Mouse (Mus musculus) 3T3-L1 (cell line): ENCODE data around the gene Lpar1.

Experiments
- DNase-seq: peaks from one replicate; pipeline ENCODE4 v3.0.0-alpha.2; 2015; ENCODE audit warnings: low read depth, low spot score

The Lpar1 gene

DNA sequence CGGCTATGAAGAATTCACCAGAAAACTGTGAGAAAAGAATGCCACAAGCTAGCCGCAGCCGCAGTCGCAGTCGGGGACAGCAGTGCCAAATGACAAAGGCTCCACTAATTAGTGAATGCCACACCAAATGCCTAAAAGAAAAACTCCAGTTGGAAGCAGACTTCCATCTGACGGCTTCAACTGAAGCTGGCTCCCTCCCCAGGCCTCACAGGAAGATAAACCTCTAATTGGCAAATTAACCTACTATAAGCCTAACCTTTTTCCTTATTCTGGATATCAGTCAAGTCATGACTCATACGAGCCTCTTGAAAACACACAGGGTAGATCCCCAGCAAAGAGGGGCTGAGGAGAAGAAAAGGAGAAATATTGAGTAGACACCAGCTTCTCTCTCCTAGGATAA is 44.9 kb downstream of the Lpar1 start:
- DNase-seq, result peak; percentile 19

- no peak for DNase-seq
Measured at GRCm38 (mm10) chr4:58507536-58507935, 46.2 kb downstream of the Lpar1 start.

DNA sequence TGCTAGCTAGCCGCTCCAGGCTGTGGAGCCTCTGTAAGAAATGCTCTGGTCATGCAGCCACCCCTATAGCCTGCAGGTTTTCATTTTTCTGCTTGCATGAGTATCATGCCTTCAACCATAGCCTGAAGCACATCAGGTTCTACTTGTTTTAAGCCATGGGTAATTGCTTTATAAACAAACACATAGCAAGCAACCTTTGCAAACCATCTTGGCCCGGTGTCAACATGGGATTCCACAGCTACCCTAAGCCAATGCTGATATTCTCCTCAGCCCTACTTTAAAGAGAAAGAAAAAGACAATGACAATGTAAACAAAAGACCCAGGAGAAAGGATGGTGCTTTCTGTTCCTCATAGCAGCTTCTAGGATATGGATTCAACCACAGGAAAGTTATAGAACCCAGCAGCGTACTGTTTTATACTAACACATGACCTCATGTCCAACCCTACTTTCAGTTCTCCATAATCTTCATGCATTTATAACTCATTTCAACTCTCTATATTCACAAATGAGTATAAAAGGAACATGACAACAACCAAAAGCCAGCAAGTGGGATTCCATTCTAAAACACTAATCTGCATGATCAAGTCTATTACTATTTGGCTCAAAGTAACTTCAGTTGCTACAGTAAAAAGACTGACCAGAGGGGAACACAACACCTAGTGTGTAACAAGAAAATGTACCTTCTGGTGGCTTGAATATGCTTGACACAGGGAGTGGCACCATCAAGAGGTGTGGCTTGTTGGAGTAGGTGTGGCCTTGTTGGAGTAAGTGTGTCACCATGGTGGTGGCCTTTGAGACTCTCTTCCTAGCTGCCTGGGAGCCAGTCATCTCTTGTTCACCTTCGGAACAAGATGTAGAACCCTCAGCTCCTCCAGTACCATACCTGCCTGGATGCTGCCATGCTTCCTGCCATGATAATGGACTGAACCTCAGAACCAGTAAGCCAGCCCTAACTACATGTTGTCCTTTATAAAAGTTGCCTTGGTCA is 46.9 kb downstream of the Lpar1 start:
- DNase-seq, result peak; percentile 30

DNA sequence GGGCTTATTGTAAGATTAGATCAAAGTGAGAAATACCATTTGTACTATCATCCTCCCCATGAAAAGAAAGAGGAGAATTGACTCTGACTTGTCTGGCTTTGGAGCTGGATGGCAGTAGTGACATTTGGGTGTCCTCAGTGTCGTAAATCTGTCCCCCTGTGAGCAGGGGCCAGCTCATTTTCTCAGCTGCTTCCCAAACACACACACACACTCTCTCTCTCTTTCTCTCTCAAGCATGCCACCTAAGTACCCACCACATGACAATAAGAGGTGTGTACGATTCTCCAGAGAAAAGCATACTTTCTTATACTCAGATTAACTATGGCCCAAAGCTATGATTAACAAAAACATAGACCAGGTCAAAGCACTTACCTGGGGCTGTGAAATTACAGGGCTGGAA is 49.4 kb downstream of the Lpar1 start:
- no peak for DNase-seq

- DNase-seq, result no peak
Measured at GRCm38 (mm10) chr4:58501012-58501777, 52.5 kb downstream of the Lpar1 start.

- peak; percentile 45 for DNase-seq
Measured at GRCm38 (mm10) chr4:58499831-58500230, 53.9 kb downstream of the Lpar1 start.

GRCm38 (mm10) chr4:58499241-58499640 is 54.5 kb downstream of the Lpar1 start:
- no peak for DNase-seq

DNA sequence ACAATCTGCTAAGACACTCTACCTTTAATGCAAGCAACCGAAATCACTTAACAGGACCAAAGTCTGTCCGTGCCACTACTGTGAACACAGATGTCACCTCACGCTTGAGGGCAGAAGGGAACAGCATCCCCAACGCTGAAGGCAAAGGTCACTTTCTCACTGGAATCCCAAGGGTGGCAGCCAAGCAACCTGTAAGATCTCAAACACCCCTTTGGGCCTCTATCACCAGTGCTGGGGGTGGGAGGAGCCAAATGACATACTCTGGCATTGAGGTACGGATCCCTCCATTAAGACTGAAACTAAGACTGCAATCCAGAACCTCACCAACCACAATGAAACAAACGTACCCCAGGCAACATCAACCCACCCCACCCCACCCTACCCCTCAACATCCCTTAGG is 55.0 kb downstream of the Lpar1 start:
- DNase-seq, result no peak

DNA sequence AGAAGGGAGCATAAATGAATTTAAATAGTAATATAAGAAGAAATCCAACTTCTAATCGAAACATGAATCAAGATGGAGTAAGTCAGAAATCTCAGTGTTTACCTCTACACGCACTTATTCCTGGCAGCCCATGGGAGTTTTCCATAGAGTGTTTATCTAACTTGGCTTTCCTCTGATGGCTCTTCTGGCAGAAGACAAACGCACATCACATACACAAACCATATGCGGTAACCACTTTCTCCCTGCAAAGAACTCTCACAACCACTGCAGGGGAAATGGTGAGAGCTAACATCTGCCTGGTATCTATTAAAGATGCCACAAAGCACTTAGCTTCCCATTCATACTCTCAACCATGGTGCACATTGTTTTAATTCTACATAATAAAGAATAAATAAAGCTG is 56.4 kb downstream of the Lpar1 start:
- no peak for DNase-seq

- DNase-seq, result no peak
Measured at GRCm38 (mm10) chr4:58496743-58497142, 57.0 kb downstream of the Lpar1 start.

- DNase-seq, result no peak
Measured at GRCm38 (mm10) chr4:58491742-58492141, 62.0 kb downstream of the Lpar1 start.

DNA sequence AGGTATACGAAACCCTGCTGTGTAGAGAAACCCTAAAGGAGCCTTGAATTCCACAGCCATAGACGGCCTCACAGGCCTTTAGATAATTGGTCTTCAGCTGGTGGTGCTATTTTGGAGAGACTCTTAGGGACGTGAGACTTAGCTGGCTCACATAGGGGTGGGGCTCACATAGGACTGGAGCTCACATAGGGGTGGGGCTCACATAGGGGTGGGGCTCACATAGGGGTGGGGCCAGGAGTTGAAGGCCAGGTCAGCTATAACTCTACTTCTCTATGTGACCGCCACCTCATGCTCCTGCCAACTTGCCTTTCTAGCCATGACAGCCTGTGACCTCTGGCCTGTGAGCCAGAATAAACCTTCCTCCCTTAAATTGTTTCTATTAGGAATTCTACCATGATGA is 63.3 kb downstream of the Lpar1 start:
- DNase-seq, result no peak

- no peak for DNase-seq
Measured at GRCm38 (mm10) chr4:58478564-58478963, 75.1 kb downstream of the Lpar1 start.

- DNase-seq, result no peak
Measured at GRCm38 (mm10) chr4:58477691-58478090, 76.0 kb downstream of the Lpar1 start.

- DNase-seq, result peak; percentile 39
Measured at GRCm38 (mm10) chr4:58471203-58471910, 82.3 kb downstream of the Lpar1 start.

GRCm38 (mm10) chr4:58469651-58470592 is 83.8 kb downstream of the Lpar1 start:
- DNase-seq, result peak; percentile 73

DNA sequence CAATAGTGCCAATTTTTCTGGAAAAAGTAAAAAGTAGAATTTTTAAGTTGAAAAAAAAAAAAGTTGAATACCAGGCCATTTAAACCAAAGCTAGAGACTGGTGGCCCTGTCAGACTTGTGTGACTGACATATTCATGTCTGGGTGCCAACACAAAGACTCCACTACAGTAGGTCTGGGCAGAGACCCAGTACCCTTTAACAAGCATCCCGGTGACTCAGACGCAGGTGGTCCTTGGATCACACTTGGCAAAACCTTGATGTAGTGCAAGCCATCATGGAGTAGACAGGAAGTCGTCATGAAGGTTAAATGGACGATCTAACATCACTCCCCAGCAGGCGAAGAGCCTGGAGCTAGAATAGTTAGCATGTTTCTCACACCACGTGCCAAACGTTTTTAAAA is 84.7 kb downstream of the Lpar1 start:
- peak; percentile 87 for DNase-seq

DNA sequence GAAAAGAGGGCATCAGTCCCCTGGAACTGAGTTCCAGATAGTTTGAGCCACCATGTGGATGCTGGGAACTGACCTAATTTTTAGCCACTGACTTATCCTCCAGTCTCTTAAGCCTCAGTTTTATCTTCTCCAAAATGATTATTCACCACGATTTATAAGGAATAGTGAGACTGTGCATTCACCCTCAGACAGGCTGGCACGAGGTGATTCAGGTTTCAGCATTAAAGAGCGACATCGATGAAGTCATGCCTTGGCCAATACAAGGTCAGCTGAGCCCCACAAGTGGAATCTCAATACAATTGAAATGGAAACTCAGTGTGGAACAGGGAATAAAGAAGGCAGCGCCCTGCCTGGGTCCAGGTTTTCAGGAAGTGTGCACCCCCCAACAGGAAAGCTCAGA is 88.1 kb downstream of the Lpar1 start:
- DNase-seq, result no peak

DNA sequence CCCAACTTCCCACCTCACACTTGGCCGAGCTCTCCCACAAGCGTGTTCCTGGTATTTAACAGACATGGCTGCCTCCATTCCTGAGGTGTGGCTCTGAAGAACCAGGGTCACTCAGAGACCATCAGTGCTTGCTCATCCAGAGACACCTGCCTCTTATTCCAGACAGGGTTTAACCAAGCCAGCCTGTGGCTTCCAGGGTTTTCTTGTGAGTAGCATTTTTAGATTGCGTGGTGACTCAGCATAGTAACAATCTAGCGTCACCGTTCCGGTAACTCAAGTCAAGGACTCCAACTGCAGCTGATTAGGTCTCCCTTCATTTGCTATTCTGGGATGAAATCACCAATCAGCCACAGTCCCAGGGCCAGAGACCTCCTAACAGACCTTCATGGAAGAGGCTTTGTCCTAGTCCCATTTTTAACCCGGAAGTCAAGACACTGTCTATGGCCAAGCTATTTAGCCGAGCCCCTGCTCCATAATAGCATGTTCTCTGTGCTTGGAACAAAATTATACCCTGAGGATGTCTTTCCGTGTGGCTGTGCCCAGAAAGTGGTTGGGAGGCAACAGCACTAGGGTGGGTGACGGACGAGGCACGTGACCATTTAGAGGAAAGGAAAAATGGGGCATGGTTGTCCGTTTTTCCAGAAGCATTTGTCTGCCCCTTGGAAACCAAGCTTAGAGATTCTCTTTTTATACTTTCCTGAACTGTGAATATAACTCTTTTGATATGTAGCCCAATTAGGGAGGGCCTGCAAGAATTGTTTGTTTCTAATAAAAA is 89.1 kb downstream of the Lpar1 start:
- no peak for DNase-seq

DNA sequence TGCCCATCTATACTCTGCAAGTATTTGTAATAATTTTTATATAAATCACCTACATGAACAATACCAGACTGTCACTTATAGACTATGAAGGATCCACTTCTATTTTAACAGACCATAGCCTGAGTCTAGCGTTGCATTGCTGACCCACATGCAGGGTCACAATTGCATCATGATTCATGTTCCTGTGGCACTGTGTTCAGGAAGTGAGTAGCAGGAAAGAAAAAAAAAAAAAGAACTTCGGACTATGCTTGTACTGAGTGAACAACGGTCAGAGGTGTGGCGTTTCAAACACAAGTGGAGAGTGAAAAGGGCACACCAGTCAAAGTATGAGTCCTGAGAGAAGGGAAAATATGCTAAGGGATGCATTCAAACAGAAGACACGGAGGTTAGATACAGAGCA is 90.7 kb downstream of the Lpar1 start:
- peak; percentile 35 for DNase-seq
